Mouse (Mus musculus) frontal cortex, adult 2 months (tissue): Measurements from ENCODE around the gene Dtnb. TPM values are rescaled to one million over a fixed set of nuclear protein-coding genes. Genes with fewer than 3 reads are reported as not detected.

Experiments
- DNase-seq, 2 experiments: peaks; one replicate each; pipeline ENCODE4 v3.0.0; 2022; ENCODE audit warnings: low spot score in 1 of 2; ENCODE audit errors: extremely low spot score in 1 of 2
- polyA plus RNA-seq: library from polyadenylated mRNA; depleted of rRNA; stranded (reverse); fragments of >200 nt; gene quantifications from 2 replicates; pipeline ENCODE4 v1.2.3, GENCODE M21; 2012

Dtnb gene
- polyA plus RNA-seq, 1 experiment = 137 TPM

DNA sequence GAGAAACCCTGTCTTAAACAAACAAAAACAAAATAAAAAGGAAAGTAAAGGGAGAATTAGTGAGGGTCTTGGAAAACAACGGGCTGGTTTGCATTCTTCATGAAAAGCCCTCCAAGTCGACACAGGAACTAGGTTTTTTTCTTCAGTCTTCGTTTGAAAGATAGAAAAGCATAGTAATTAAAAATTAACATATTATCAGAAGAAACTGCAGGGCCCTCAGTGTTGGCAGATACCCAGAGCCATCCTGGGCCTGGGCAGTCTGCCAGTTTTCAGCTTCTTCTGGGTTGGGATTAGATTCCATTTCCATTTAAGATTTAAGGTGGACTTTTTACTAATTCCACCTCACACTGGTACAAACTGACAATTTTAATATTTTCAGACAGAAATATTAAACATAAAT is 151.6 kb downstream of the Dtnb start:
- peak in 1 of 2 experiments; percentile 20 for DNase-seq

DNA sequence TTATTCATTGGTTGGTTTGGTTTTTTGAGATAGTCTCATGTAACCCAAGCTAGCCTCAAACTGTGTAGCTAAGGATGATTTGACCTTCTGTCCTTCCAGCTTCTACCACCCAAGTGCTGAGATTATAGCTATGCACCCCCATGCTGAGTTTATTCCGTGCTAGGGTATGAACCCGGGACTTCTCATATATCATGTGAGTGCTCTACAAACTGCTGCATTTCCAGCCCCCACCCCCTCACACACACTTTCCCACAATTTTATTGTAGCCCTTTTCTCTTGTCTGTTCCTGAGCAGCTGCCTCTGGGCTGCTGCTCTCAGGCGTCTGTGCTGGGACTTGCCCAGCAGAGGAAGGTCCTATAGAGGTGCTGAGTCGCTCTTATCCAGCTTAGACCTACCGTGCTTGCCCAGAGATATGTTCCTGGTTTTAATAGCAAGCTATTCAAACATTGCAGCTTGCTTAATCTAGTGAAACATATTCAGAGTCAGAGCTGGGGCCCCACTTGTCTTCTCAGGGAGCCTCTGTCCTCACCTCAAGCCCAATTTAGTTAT is 152.7 kb downstream of the Dtnb start:
- no peak for DNase-seq

DNA sequence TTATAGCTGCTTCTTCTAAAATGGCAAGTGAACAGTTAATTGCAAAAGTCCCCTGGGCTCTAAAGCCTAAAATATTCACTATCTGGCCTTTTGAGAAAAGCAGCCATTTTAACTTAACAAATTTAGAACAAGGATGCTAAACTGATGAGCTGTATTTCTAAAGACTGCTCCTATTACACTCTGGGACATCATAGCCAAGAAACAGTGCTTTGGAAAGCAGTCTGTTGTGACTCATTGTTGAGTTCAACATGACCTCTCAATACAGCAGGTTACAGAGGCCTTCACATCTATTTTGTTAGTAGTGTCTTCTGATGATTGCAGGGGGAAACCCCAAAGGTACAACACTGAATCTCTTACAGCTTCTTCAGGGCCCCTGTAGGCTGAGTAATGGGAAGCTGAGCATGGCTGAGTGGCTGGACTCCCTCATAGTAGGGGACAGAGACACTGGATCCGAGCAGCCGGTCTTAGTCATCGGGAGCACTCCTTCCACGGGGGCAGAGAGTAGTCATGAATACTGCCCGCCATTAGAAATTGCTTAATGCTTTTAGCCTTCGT is 157.4 kb downstream of the Dtnb start:
- DNase-seq = no peak

DNA sequence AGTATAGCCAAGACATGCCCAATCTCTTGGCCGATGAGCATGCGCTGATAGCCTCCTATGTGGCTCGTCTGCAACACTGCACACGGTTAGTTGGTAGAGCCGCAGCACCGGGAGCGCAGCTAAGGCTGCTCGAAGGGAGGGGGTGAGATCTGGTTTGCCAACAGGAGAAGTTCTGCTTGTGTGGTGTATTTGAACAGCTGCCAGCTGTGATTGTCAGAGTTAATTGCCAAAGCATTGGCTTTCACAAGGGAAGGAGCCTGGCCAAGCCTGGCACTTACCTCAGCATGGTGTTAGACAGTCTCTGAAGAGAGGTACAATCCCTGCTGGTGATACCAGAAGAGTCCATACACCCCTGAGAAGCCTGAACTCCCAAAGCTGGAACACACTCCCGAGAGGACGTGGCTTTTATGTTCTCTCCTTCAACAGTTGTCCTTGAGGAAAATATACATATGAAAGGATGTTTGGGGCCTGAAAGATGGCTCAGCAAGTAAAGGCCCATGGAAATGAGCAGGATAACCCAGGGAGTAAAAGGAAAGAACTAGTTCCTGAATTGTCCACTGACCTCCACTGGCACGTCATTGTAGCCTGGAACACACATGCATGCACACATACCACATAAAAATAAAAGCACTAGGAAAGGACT is 160.6 kb downstream of the Dtnb start:
- peak in 1 of 2 experiments; percentile 48 for DNase-seq

DNA sequence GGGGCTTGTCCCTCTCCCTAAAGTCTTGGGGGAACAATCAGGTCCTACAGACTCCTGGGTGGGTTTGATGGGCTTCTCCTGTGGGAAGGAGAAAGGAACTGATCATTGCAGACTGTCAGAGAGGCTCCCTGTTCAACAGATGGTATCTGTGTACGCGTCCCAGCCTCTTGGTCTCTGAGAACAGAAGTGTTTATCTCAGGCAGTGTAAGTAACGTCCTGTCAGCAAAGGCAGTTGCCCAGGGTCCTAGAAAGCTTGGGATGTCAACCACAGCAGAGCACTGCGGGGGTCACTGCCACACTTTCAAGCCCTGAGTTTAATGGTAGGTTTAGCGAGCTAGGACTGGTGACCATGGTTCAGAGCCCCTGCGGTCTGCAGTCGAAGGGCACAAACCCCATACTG is 161.1 kb downstream of the Dtnb start:
- no peak for DNase-seq

DNA sequence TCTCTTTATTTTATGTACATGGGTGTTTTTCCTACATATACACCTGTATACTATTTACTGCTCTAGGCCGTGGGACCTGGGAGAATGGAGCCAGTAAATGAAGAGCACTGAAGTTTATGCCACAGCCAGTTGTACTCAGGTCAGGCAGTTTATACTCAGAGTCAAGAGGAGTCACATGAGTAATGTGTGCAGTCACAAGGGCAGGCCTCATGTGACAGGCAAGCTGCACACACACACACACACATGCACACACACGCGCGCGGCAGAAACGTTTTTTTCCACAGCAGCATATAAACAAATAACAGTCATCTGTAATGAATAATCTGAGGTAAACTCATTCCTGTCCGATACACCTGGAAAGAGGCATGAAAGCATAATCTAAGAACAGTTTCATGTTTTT is 164.8 kb downstream of the Dtnb start:
- no peak for DNase-seq

DNA sequence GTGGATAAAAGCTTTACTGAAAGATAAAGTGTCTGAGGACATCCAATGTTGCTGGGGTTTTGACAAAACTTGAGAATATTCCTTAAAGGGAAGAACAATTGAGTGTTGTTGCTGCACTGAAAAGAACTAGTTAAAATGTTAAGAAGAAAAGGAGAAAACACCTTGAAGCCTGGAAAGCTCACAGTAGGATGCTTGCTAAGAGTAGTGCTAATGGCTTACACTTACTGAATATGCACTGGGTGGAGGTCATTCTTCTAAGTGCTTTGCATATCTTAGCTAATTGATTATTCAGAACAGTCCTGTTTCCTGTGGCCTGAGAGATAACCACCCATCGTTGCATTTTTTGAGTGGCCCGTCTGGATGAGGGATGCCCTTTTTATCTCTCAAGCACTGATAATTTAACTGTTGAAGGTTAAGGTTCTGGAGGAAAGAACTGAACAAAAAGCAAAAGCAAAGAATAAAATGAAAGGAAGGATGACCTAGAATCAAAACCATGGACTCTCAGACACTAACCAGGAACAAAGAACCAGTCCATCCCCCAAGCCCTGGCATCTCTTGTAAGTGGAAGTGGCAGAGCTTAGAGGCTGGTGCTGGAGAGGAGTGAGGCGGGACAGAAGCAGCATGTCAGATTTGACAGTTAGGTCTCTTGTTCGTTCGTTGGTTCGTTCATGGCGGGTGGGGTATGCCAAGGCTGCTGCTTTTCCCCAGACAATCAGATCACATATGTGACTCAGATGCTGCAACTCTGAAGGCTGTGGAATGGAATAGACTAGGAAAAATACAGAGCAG is 166.8 kb downstream of the Dtnb start:
- no peak for DNase-seq

DNA sequence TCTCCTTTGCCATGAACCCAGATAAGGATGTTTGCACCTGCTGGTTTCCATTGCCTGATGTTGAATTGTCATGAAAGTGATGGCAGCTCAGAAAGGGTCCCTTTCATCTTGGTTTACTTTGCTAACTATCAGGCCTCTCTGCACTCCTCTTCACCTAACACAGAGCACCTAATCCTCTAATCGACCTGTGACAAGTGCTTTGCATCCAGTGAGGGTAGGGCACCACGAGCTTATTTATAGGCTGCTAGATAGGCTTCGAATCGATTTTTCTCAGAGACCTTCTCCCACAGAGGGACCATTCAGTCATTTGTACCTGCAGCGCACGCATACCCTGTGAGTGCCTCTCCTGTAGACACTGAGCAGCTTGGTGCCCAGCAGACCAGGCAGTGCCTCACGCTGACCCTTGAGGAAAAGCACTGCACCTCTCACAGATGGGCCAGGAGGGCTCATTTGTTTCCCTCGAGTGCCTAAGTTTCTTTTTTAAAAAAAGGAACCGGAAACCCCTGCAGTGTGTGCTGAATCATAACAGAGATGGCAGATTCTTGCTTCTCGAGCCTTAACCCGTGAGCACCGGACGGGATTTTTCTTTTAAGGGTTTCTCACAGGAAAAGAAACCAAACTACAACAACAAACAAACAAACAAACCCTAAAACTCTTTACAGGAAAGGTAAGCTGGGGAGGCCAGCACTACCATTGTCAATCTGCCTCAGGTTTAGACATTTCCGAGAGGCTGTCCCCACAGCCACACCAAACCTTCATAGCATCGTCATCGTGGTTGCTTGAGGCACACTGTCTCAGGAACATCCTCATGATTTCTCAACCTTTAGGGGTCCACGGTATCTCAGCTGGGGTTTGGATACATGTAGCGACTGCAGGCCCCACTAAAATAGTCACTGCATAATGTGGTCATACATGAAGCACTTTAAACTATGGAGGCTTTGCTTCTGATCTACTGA is 167.8 kb downstream of the Dtnb start:
- no peak for DNase-seq

DNA sequence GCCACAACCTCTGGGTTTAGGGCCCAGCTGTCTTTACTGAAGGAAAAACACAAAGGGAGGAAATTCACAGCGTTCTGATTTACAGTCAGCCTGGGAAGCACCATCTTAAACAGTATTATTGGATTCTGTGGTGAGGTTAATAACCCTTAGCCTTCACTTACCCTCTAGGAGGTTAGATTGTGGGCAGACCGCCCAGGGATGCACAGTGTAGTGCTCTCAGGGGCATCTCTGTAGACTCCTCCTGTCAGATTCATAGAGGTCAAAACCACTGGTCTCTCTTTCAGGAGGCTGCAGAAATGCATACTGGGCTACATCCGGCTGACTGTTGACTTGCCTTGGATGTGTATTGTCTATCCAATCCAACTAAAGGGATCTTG is 168.5 kb downstream of the Dtnb start:
- DNase-seq = no peak

DNA sequence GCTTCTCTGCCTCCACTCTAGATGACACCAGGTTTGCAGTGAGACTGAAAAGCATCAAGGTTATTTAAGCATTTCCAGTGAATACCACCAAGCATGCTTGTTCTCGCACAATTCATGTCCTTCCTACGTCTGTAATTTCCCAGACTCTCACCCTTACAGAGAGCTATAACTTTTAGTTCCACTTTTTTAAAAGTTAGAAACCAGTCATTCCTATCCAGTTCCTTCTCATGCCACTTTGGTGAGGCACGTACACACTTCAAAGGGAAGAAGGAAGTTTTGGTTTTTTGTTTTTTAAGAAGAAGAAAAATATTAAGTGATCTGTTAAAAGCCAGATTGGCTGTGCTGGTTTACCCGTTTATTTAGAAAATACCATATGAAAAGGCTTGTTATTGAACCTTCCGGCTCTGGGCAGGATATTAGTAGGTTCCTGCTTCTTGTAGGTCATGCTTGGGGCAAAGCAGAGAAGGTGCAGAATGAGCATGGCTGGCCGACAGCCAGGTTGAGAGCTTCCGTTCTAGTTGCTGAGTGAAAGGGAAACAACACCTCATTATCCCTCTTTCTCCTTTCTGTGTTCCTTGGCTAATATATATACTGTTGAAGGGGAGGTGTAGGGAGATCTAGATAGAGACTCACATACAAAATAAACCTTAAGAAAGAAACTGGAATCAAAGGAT is 173.4 kb downstream of the Dtnb start:
- no peak for DNase-seq

DNA sequence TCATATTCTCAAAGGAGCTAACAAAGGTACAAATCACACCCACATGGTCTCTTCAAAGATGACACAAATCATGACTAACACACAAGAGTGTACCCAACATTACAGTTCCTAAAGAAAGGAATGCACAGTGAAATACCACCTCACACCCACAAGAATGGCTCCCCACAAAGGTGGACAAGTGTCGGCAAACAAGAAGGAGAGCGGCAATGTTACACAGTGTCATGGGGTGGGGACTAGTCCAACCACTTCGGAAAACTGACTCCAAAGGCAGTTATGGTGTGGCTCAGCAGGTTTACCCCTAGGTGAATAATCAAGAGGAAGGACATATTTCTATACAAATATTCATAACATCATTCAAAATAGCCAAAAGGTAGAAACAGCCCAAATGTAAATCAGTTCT is 174.2 kb downstream of the Dtnb start:
- no peak for DNase-seq

DNA sequence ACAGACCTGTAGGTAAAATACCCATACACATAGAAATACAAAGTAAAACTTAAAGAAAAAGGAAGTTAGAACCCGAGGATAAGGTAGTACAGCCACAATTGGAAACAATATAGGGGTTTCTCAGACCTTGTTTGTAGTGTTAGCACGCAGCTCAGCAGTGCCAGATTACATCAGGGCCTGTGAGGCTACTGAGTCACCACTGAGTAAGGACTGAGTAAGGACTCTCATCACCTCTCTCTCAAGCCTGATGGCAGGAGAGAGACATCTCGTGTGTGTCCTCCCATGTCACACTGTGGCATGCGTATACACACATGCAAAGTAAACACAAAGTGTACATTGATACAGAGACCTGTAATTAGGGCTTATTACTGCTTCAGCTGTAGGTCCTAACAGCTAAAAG is 175.4 kb downstream of the Dtnb start:
- DNase-seq = no peak

DNA sequence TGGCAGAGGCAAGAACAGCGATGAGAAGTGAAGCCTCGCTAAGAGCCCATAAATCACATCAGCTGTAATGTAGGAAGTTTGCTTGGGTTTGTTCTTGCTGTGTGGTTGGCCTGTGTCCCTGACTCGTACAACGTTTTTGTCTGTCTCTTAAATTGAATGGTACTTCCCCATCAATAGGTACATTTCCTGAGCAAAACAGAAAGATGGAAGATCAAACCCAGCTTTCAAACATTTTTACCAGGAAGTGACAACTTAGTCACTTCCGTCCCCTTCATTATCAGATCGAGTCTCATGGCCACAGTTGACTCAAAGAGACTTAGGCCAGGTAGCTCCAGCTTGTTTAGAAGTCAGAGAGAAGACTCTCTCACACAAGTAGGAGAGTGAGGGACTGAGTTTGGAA is 183.3 kb downstream of the Dtnb start:
- DNase-seq = no peak

DNA sequence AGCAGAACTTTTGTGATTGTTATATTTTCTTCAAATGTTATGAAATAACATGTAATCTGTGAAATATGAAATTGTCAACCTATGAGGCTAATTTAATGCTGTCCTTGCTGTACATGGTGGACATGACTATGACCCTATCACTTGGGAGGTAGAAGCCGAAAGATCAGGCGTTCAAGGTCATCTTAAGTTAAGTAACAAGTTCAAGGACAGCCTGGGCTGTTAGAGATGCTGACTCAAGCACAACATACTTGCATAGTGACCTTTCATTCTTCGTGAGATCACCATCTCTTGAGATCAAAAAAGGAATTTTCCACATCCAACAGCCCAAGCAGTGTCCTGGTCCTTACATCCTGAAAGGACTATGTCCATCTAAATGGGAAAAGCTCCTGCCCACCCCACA is 184.0 kb downstream of the Dtnb start:
- DNase-seq = no peak

DNA sequence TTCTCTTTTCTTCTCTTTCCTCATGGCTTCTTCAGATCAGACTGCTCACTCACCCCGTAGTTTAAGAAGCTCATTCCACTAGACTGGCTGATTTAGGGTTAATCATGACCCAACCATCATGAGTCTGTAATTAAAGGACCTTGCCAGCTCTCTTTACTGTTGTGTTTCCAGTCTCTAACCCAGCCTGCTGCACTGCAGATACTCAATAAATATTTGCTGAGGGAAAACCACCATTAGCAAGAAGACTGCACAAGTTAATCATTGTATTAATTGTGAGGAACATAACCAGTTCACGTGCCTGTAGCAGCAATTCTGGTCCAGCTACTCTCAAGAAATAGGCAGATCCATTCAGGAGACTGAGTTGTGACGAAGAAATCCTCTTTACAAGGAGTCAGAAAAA is 185.9 kb downstream of the Dtnb start:
- DNase-seq = no peak

DNA sequence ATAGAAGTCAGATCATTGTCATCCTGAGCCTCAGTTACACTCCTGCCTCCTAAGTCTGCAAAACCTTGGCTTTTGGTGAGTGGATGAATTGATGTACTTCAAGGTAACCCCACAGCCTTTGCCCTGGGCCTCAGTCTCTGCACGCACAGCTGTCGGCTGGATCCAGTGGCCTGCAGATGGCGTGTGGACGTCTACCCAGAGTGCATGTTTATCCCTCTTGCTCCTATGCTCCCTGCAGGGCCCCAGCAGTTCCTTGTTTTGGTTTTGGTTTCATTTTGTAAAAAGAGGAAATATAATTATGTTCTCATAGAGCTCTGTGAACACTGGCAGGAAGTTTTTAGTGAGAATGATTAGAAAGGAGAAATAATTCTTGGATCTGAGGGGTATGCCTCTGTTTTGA is 187.2 kb downstream of the Dtnb start:
- no peak for DNase-seq

DNA sequence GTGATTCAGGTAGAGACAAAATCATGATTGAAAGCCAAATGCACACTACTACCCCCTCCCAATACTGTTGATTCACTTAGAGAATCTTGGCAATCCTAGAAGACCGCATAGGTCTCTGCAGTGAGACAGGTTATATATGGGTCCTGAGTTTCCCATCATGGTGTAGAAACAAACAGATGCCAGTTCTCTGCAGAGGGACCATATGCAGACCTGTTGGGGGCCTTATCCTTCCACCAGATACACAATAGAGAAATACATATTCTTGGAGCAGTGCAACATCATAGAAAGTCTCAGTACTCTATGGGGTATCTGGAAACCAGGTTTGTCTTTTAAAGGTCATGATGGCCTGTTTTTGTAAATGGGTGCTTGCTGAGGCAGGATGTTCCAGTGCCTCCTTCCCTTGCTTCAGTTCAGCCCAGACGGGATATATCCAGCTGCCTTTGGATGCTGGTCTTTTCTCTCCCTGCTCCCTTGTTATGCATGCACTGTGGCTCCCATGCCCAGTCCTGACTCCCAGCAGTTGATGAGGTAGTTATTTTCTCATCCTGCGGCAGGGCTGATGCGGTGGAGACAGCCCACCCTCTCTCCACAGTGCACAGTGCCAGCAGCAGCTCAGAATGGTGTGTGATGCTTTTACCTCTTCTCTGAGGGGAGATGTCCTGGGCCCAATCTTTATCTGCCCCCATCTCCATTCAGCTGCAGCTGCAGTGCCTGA is 188.9 kb downstream of the Dtnb start:
- no peak for DNase-seq

DNA sequence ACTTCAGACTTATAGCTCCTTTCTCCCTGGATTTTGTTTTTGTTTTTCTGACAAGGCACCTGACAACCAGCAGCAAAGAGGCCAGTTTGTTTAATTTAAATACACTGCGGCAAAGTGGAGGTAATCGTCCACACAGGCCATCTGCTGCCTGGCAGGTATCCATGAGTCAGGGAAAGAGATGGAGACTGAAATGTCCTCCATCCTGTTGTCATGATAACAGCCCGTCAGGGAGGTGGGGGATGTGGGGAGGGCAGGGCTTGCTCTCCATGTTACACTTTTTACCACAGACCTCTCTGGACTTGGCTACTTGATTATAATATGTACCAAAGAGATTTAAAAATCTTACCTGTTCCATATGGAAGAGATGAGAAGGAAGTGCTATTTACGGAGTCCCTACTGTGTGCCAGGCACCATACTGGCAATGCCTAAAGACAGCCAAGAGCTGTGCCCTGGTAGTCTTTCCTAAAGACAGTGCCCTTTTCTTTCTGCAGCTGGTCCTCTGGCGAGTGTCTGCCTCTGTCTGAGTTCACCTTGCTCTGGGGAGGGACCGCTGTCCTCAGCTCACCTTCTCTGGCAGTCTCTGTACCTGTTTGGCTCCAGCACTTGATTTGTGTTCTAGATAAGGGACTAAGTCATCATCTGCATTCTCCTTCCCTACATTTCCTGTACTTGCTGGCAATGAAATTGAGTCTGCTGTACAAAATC is 189.6 kb downstream of the Dtnb start:
- DNase-seq = no peak
